Mouse (Mus musculus): ENCODE results near the gene Sema6d.

- TF ChIP-seq CTCF (IDR thresholded peaks at IDR 0.05; ENCODE audit: control insufficient read depth, insufficient read depth, insufficient read length) (no peak), MAX (IDR thresholded peaks at IDR 0.05) (no peak), MYOG (IDR thresholded peaks at IDR 0.05; ENCODE audit: control insufficient read depth, extremely low read depth, insufficient read length) (no peak), USF1 (IDR thresholded peaks at IDR 0.05; ENCODE audit: low read depth) (no peak), CEBPB (IDR thresholded peaks at IDR 0.05; ENCODE audit: low read depth) (no peak)
Measured at GRCm38 (mm10) chr2:124658374-124658773, 568.6 kb downstream of the Sema6d start.

All from C2C12 (cell line).